Mouse (Mus musculus): ENCODE data around the gene Nom1.

The Nom1 gene

GRCm38 (mm10) chr5:29471396-29471795 lies 36.9 kb downstream of the Nom1 start:
- DNase-seq, result no peak

- DNase-seq, result no peak
Observed at GRCm38 (mm10) chr5:29471855-29472665, 37.6 kb downstream of the Nom1 start.

- no peak for DNase-seq
Observed at GRCm38 (mm10) chr5:29473551-29474245, 39.2 kb downstream of the Nom1 start.

- no peak for DNase-seq
Observed at GRCm38 (mm10) chr5:29474246-29474960, 39.9 kb downstream of the Nom1 start.

- no peak for DNase-seq
Observed at GRCm38 (mm10) chr5:29475041-29475440, 40.6 kb downstream of the Nom1 start.

- DNase-seq, result no peak
Observed at GRCm38 (mm10) chr5:29475556-29475955, 41.1 kb downstream of the Nom1 start.

- no peak for DNase-seq
Observed at GRCm38 (mm10) chr5:29476021-29476420, 41.6 kb downstream of the Nom1 start.

GRCm38 (mm10) chr5:29477474-29478207 lies 43.2 kb downstream of the Nom1 start:
- no peak for DNase-seq

GRCm38 (mm10) chr5:29478208-29479197 lies 44.0 kb downstream of the Nom1 start, which contains the start of gene Mnx1:
TSS of gene Mnx1 (minus strand) at chr5:29478470.
- no peak for DNase-seq

GRCm38 (mm10) chr5:29479198-29479593 lies 44.7 kb downstream of the Nom1 start:
- peak in 1 of 2 experiments; percentile 31 for DNase-seq

- no peak for DNase-seq
Observed at GRCm38 (mm10) chr5:29483801-29484200, 49.3 kb downstream of the Nom1 start.

- no peak for DNase-seq
Observed at GRCm38 (mm10) chr5:29484965-29485940, 50.8 kb downstream of the Nom1 start.

GRCm38 (mm10) chr5:29485941-29486320 lies 51.5 kb downstream of the Nom1 start:
- no peak for DNase-seq

GRCm38 (mm10) chr5:29487321-29487720 lies 52.9 kb downstream of the Nom1 start:
- no peak for DNase-seq

GRCm38 (mm10) chr5:29507013-29507412 lies 72.5 kb downstream of the Nom1 start:
- DNase-seq, result no peak
